Mouse (Mus musculus) MEL (cell line): ENCODE measurements around the gene Dcp1b. TPM values are rescaled to one million over a fixed set of nuclear protein-coding genes. Genes with fewer than 3 reads are reported as not detected.

Experiments
- DNase-seq: peaks from one replicate; pipeline ENCODE4 v3.0.0; 2011; ENCODE audit warnings: low read depth, low spot score
- H3K27ac ChIP-seq: 2 replicates; pipeline ENCODE4 v1.5.1; 2012; ENCODE audit warnings: low read depth, mild to moderate bottlenecking, control low read depth, low read length, moderate library complexity; ENCODE audit not compliant: control insufficient read depth
- H3K27me3 ChIP-seq, 2 experiments: fragments of 150-350 bp in 1 of 2; sonication (generic) in 1 of 2; 2 replicates each; pipeline ENCODE4 v1.6.1; 2012; ENCODE audit warnings: low read length in 2 of 2, mild to moderate bottlenecking in 2 of 2, improper control_type of control experiment in 1 of 2, moderate library complexity in 1 of 2; ENCODE audit not compliant: insufficient read depth in 2 of 2, control insufficient read depth in 1 of 2
- H3K36me3 ChIP-seq, 2 experiments: 2 replicates each; pipeline ENCODE4 v1.6.1; 2012 to 2014; ENCODE audit warnings: low read length in 2 of 2, improper control_type of control experiment in 1 of 2, inconsistent platforms in 1 of 2, mild to moderate bottlenecking in 1 of 2; ENCODE audit not compliant: insufficient read depth in 2 of 2, control insufficient read depth in 1 of 2
- H3K4me1 ChIP-seq, 2 experiments: fragments of 150-350 bp in 1 of 2; sonication (generic) in 1 of 2; 2 replicates each; pipeline ENCODE4 v1.6.1; 2012; ENCODE audit warnings: low read length in 2 of 2, improper control_type of control experiment in 1 of 2, mild to moderate bottlenecking in 1 of 2; ENCODE audit not compliant: insufficient read depth in 2 of 2, control insufficient read depth in 1 of 2
- H3K4me3 ChIP-seq, 2 experiments: fragments of 150-350 bp in 1 of 2; sonication (generic) in 1 of 2; 2 replicates each; pipeline ENCODE4 v1.5.1; 2012; ENCODE audit warnings: low read depth in 2 of 2, low read length in 2 of 2, mild to moderate bottlenecking in 2 of 2, moderate library complexity in 2 of 2, control low read depth in 1 of 2, improper control_type of control experiment in 1 of 2; ENCODE audit not compliant: control insufficient read depth in 1 of 2, insufficient read depth in 1 of 2
- H3K79me2 ChIP-seq: 2 replicates; pipeline ENCODE4 v1.6.1; 2012; ENCODE audit warnings: mild to moderate bottlenecking, low read length, moderate library complexity; ENCODE audit not compliant: control insufficient read depth, poor library complexity, insufficient read depth
- H3K9ac ChIP-seq: 2 replicates; pipeline ENCODE4 v1.6.1; 2012; ENCODE audit warnings: low read depth, mild to moderate bottlenecking, control low read depth, low read length, moderate library complexity; ENCODE audit not compliant: control insufficient read depth, poor library complexity, severe bottlenecking
- H3K9me3 ChIP-seq: fragments of 150-350 bp; sonication (generic); replicated peaks from 2 replicates; pipeline ENCODE4 v1.6.1; 2012; ENCODE audit warnings: mild to moderate bottlenecking, low read length, improper control_type of control experiment, moderate library complexity; ENCODE audit not compliant: insufficient read depth
- CHD1 ChIP-seq: IDR thresholded peaks from 2 replicates; pipeline ENCODE4 v1.6.1; 2012; ENCODE audit warnings: low read depth, mild to moderate bottlenecking, inconsistent platforms, low read length, improper control_type of control experiment
- CTCF ChIP-seq, 3 experiments: IDR thresholded peaks in 2 of 3; conservative IDR thresholded peaks in 1 of 3; 2 replicates each; pipeline ENCODE4 v1.5.1; 2011 to 2012; ENCODE audit warnings: low read length in 3 of 3, low read depth in 2 of 3, mild to moderate bottlenecking in 2 of 3, improper control_type of control experiment in 1 of 3, inconsistent platforms in 1 of 3, mixed read lengths in 1 of 3, moderate library complexity in 1 of 3; ENCODE audit not compliant: control insufficient read depth in 1 of 3, insufficient read depth in 1 of 3, poor library complexity in 1 of 3, severe bottlenecking in 1 of 3
- E2F4 ChIP-seq: IDR thresholded peaks from 2 replicates; pipeline ENCODE4 v1.6.1; 2011; ENCODE audit warnings: low read depth, low read length, improper control_type of control experiment, borderline replicate concordance
- ELF1 ChIP-seq: IDR thresholded peaks from 2 replicates; pipeline ENCODE4 v1.6.1; 2014; ENCODE audit warnings: low read depth, mild to moderate bottlenecking, inconsistent platforms, low read length, improper control_type of control experiment, moderate library complexity
- GABPA ChIP-seq: IDR thresholded peaks from 2 replicates; pipeline ENCODE4 v1.6.1; 2012; ENCODE audit warnings: low read depth, mild to moderate bottlenecking, inconsistent platforms, low read length, improper control_type of control experiment, moderate library complexity
- JUND ChIP-seq: IDR thresholded peaks from 2 replicates; pipeline ENCODE4 v1.6.1; 2011; ENCODE audit warnings: low read depth, mild to moderate bottlenecking, improper control_type of control experiment, low read length
- KAT2A ChIP-seq: conservative IDR thresholded peaks from 2 replicates; pipeline ENCODE4 v1.6.1; 2012; ENCODE audit warnings: low read depth, low read length, improper control_type of control experiment, inconsistent platforms
- MAFK ChIP-seq: IDR thresholded peaks from 2 replicates; pipeline ENCODE4 v1.6.1; 2011; ENCODE audit warnings: low read depth, mild to moderate bottlenecking, low read length, improper control_type of control experiment, borderline replicate concordance
- MAX ChIP-seq: IDR thresholded peaks from 2 replicates; pipeline ENCODE4 v1.6.1; 2011; ENCODE audit warnings: low read length, improper control_type of control experiment
- MYB ChIP-seq: IDR thresholded peaks from 2 replicates; pipeline ENCODE4 v1.6.1; 2011; ENCODE audit warnings: mild to moderate bottlenecking, low read depth, low read length, improper control_type of control experiment
- MYC ChIP-seq: IDR thresholded peaks from 2 replicates; pipeline ENCODE4 v1.6.1; 2011; ENCODE audit warnings: low read depth, mild to moderate bottlenecking, low read length, improper control_type of control experiment, moderate library complexity
- RCOR1 ChIP-seq: IDR thresholded peaks from 2 replicates; pipeline ENCODE4 v1.6.1; 2012; ENCODE audit warnings: low read depth, mild to moderate bottlenecking, inconsistent platforms, low read length, improper control_type of control experiment
- SIN3A ChIP-seq: IDR thresholded peaks from 2 replicates; pipeline ENCODE4 v1.6.1; 2012; ENCODE audit warnings: low read length, improper control_type of control experiment, inconsistent platforms
- TAL1 ChIP-seq: IDR thresholded peaks from 2 replicates; pipeline ENCODE4 v1.6.1; 2012; ENCODE audit warnings: mild to moderate bottlenecking, inconsistent platforms, low read length, moderate library complexity, mixed read lengths
- TBP ChIP-seq: IDR thresholded peaks from 2 replicates; pipeline ENCODE4 v1.8.0; 2011; ENCODE audit warnings: low read depth, low read length, improper control_type of control experiment
- TCF12 ChIP-seq: IDR thresholded peaks from 2 replicates; pipeline ENCODE4 v1.6.1; 2014; ENCODE audit warnings: low read depth, mild to moderate bottlenecking, inconsistent platforms, low read length, improper control_type of control experiment, moderate library complexity
- USF1 ChIP-seq: IDR thresholded peaks from 2 replicates; pipeline ENCODE4 v1.6.1; 2014; ENCODE audit warnings: low read depth, mild to moderate bottlenecking, inconsistent platforms, low read length, improper control_type of control experiment, moderate library complexity
- USF2 ChIP-seq, 2 experiments: IDR thresholded peaks; 2 replicates each; pipeline ENCODE4 v1.6.1; 2011 to 2012; ENCODE audit warnings: improper control_type of control experiment in 2 of 2, low read length in 2 of 2, borderline replicate concordance in 1 of 2, inconsistent platforms in 1 of 2, low read depth in 1 of 2, mild to moderate bottlenecking in 1 of 2; ENCODE audit not compliant: insufficient read depth in 1 of 2
- ZC3H11A ChIP-seq: IDR thresholded peaks from 2 replicates; pipeline ENCODE4 v1.6.1; 2012; ENCODE audit warnings: low read depth, mild to moderate bottlenecking, inconsistent platforms, low read length, improper control_type of control experiment
- ZMIZ1 ChIP-seq: IDR thresholded peaks from 2 replicates; pipeline ENCODE4 v1.6.1; 2012; ENCODE audit warnings: low read depth, mild to moderate bottlenecking, inconsistent platforms, low read length, improper control_type of control experiment, moderate library complexity
- polyA plus RNA-seq, 2 experiments: library from polyadenylated mRNA; stranded (reverse) in 1 of 2; unstranded in 1 of 2; fragments of >175 nt in 1 of 2; fragments of >200 nt in 1 of 2; gene quantifications; 2 replicates each; pipeline versions ENCODE4 v1.2.1 to v1.2.4; 2012; ENCODE audit warnings: low replicate concordance in 2 of 2, low read depth in 1 of 2; ENCODE audit not compliant: insufficient read length in 2 of 2, insufficient read depth in 1 of 2, missing spikeins in 1 of 2
- total RNA-seq: library from RNA; depleted of rRNA; stranded (reverse); fragments of 300-350 nt; gene quantifications from 2 replicates; pipeline ENCODE4 v1.2.3, GENCODE M21; 2012

Gene Dcp1b
- total and polyA plus RNA-seq, 3 experiments = 7.9 to 15.7 TPM; not detected in 1

DNA sequence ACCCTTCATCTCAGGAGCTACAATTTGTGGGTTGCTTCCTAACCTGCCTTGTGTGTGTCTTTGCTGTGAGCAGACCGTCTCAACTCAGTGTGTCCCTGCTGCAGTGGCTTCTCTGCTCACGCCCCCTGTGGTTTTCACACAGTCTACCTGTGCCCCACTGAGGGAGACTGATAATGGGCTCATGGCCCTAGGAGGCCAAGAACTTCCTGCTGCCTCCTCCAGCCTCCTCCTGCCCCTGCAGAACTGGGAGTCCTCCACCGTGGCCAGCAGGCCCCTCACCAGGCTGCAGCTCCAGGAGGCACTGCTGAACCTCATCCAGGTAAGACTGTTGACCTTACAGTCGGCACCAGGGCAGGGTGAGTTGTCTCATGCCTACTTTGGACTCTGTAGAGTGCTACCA, 42.6 kb downstream of the Dcp1b start:
- Histone ChIP-seq H3K79me2 (no peaks in the 10 kb centered on the region), H3K4me1 (no peaks in the 10 kb centered on the region), H3K36me3 (peaks cover 0 to 7% of the 10 kb centered on the region in 2 experiments; a peak in 1 of 4 replicates), H3K4me3 (no peak overlapping the region), H3K27ac (no peak overlapping the region), H3K9ac (no peak overlapping the region)
- DNase-seq = no peak
- TF ChIP-seq ELF1 = no peak
- TF ChIP-seq TCF12 = no peak
- no peak for TF ChIP-seq GABPA
- no peak for TF ChIP-seq ZC3H11A
- TF ChIP-seq TAL1 = no peak
- TF ChIP-seq RCOR1 = no peak
- no peak for TF ChIP-seq MYC
- no peak for TF ChIP-seq USF2 (IDR thresholded peaks at IDR 0.05; ENCODE audit: borderline replicate concordance in 1 of 2, insufficient read depth in 1 of 2, low read depth in 1 of 2, low read length in 2 of 2)
- no peak for TF ChIP-seq USF1
- TF ChIP-seq MAX = no peak
- no peak for TF ChIP-seq E2F4
- TF ChIP-seq KAT2A = no peak
- no peak for TF ChIP-seq CTCF (IDR thresholded peaks at IDR 0.05 in 2 of 3, conservative IDR thresholded peaks at IDR 0.05 in 1 of 3; ENCODE audit: control insufficient read depth in 1 of 3, insufficient read depth in 1 of 3, low read depth in 2 of 3, low read length in 3 of 3, poor library complexity in 1 of 3, severe bottlenecking in 1 of 3)
- TF ChIP-seq CHD1 = no peak
- no peak for TF ChIP-seq JUND
- no peak for TF ChIP-seq SIN3A
- no peak for TF ChIP-seq TBP
- TF ChIP-seq, all 39 proteins: peak for 0
- Histone ChIP-seq H3K9me3 (no peaks in the 10 kb centered on the region), H3K27me3 (no peaks in the 10 kb centered on the region)

- Histone ChIP-seq H3K4me3 (no peak overlapping the region), H3K9me3 (no peaks in the 10 kb centered on the region), H3K27me3 (no peaks in the 10 kb centered on the region), H3K79me2 (no peaks in the 10 kb centered on the region), H3K9ac (no peak overlapping the region), H3K27ac (no peak overlapping the region), H3K4me1 (no peaks in the 10 kb centered on the region), H3K36me3 (peaks cover 0 to 4% of the 10 kb centered on the region in 2 experiments; a peak in 1 of 4 replicates)
- TF ChIP-seq KAT2A (no peak), ZMIZ1 (no peak), TAL1 (no peak), MAFK (no peak), MYB (no peak)
- no peak for DNase-seq
These were observed 43.5 kb downstream of the Dcp1b start for GRCm38 (mm10) chr6:119218591-119218990.
